Mouse (Mus musculus): ENCODE data around the gene Treh. TPM values are rescaled to one million over a fixed set of nuclear protein-coding genes. Genes with fewer than 3 reads are reported as not detected.
A peak's percentile ranks its signal among the peaks of the same experiment; 100 is the strongest.

Treh gene
- polyA plus RNA-seq, 1 experiment from 2014 or later = not detected

DNA sequence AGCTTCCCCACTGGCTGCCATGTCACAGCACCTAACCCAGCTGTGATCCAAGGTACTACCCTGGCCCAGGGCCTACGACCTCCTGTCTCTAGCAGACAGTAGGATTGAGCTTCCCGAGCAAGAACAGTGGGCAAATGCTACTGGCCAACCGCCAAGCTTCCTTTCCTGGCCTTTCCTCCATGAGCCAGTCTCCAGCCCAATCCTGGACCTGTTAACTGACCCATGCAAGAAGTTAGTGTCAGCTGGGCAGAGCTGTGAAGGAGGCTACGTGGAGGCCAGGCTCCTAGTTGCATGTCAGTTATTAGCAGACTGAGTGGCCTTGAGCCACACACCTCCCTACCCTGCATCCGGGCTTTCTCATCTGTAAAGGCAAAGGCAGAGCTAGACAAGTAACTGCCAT, 26.7 kb downstream of the Treh start:
- Histone ChIP-seq H3K9ac (replicated peaks; ENCODE audit: low read depth, low read length) (no peak overlapping the region), H3K4me2 (replicated peaks; ENCODE audit: low read depth, low read length) (no peak overlapping the region), H3K4me1 (ENCODE audit: control insufficient read depth, insufficient read depth, low read length) (no peaks in the 10 kb centered on the region), H3K4me3 (ENCODE audit: low read depth, low read length) (no peak overlapping the region), H3K9me3 (ENCODE audit: control insufficient read depth, low read depth, low read length) (no peaks in the 10 kb centered on the region), H3K36me3 (ENCODE audit: control insufficient read depth, insufficient read depth, low read length) (peaks cover 44% of the 10 kb centered on the region), H3K27ac (ENCODE audit: low read length) (no peak overlapping the region), H3K27me3 (ENCODE audit: control insufficient read depth, insufficient read depth, low read length) (no peaks in the 10 kb centered on the region)
- WGBS = 82% methylated on average over 5 of the region's 5 CpGs
- ATAC-seq (ENCODE audit: insufficient number of reproducible peaks, insufficient read depth, low FRiP score, low read depth) = no peak

DNA sequence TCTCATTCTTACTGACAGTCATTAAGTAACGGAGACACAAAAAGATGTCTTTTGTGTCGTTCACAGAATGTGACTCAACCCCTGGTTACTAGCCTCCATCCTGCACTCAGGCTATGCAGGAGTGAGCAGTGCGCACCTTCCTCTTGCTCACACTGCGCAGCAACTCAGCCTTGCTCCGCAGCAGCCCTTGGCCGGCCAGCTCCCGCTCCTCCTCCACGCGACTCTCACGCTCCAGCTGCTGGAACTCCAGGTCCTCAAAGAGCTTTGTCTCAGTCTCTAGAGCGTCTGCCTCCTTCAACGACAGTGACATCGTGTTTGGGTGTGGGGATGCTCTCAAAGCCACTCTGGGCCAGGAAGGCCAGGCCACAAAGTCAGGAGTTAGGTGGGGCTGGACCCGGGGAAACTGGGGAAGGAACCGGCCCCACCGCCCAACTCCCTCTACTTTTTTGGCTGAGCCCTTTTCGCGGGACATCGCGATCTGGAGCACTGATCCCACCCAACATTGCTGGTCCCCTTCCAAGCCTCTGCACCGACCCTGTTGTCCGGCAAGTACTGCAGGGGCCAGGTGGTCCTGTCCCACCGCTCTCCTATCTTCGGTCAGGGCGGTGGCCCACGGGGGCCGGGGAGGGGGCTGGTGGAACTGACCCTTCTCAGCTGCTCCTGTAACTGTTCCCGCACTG, 34.9 kb downstream of the Treh start:
- peak overlapping the region; percentile 27 for H3K4me3 ChIP-seq (ENCODE audit: low read depth, low read length)
- whole genome bisulfite sequencing = 19% methylated on average over 28 of the region's 28 CpGs
- H3K27ac ChIP-seq (ENCODE audit: low read length) = peak overlapping the region; percentile 61; the same call in 1 of the 2 replicates
- H3K36me3 ChIP-seq (ENCODE audit: control insufficient read depth, insufficient read depth, low read length) = peaks cover 28% of the 10 kb centered on the region
- no peaks in the 10 kb centered on the region for H3K27me3 ChIP-seq (ENCODE audit: control insufficient read depth, insufficient read depth, low read length)
- H3K4me2 ChIP-seq (replicated peaks; ENCODE audit: low read depth, low read length) = peak overlapping the region; percentile 58
- H3K9me3 ChIP-seq (ENCODE audit: control insufficient read depth, low read depth, low read length) = no peaks in the 10 kb centered on the region
- H3K9ac ChIP-seq (replicated peaks; ENCODE audit: low read depth, low read length) = peak overlapping the region; percentile 33
- peaks cover 5% of the 10 kb centered on the region; the same call in 1 of the 2 replicates for H3K4me1 ChIP-seq (ENCODE audit: control insufficient read depth, insufficient read depth, low read length)
- ATAC-seq (ENCODE audit: insufficient number of reproducible peaks, insufficient read depth, low FRiP score, low read depth) = no peak

DNA sequence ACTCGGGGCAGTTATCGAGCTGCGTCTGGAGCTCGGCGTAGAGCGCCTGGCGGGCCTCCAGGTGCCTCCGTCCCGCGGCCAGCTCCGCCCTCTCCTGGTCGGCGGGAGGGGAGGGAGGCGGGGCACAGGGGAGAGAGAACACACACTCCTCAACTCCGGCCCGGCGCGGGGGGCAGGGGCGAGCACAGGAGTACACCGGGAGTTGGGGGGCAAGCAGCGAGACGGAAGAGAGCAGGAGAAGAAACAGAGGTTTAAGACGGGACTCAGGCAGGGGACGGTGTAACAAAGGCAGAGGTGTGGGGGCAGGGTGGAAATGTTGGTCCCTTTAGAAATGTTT, 35.4 kb downstream of the Treh start:
- Histone ChIP-seq H3K4me1 (ENCODE audit: control insufficient read depth, insufficient read depth, low read length) (peaks cover 7% of the 10 kb centered on the region; the same call in 1 of the 2 replicates), H3K4me3 (ENCODE audit: low read depth, low read length) (peak overlapping the region; percentile 27), H3K9me3 (ENCODE audit: control insufficient read depth, low read depth, low read length) (no peaks in the 10 kb centered on the region), H3K4me2 (replicated peaks; ENCODE audit: low read depth, low read length) (peak overlapping the region; percentile 58), H3K27me3 (ENCODE audit: control insufficient read depth, insufficient read depth, low read length) (no peaks in the 10 kb centered on the region), H3K27ac (ENCODE audit: low read length) (peak overlapping the region; percentile 61; the same call in 1 of the 2 replicates), H3K36me3 (ENCODE audit: control insufficient read depth, insufficient read depth, low read length) (peaks cover 30% of the 10 kb centered on the region), H3K9ac (replicated peaks; ENCODE audit: low read depth, low read length) (peak overlapping the region; percentile 33)
- ATAC-seq (ENCODE audit: insufficient number of reproducible peaks, insufficient read depth, low FRiP score, low read depth) = peak; percentile 79
- WGBS = 2% methylated on average over 23 of the region's 24 CpGs

DNA sequence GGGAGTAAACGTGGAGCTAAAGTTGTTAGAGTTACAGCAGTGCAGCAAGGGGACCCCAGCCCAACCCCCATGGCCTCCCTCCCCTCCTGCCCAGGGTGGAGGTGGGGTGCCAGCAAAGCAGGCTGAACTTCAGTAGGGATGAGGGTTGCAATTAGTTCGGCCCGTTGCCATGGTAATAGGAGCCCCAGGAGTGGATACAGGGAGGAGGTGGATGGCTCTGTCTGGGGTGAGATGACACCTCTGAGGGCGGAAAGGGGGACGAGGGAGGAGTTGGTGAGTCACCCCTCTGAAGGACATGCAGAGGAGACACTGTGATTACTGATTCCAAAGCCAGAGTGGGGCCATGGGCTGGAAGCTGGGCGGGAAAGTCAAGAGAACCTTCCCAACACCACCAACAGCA, 35.9 kb downstream of the Treh start:
- H3K4me2 ChIP-seq (replicated peaks; ENCODE audit: low read depth, low read length) = peak overlapping the region; percentile 58
- peak overlapping the region; percentile 33; the same call in 1 of the 2 replicates for H3K9ac ChIP-seq (replicated peaks; ENCODE audit: low read depth, low read length)
- H3K36me3 ChIP-seq (ENCODE audit: control insufficient read depth, insufficient read depth, low read length) = peaks cover 30% of the 10 kb centered on the region
- H3K27me3 ChIP-seq (ENCODE audit: control insufficient read depth, insufficient read depth, low read length) = no peaks in the 10 kb centered on the region
- no peak; the same call in 1 of the 2 replicates for ATAC-seq (ENCODE audit: insufficient number of reproducible peaks, insufficient read depth, low FRiP score, low read depth)
- peak overlapping the region; percentile 27 for H3K4me3 ChIP-seq (ENCODE audit: low read depth, low read length)
- WGBS = 28% methylated on average over 6 of the region's 6 CpGs
- no peaks in the 10 kb centered on the region for H3K9me3 ChIP-seq (ENCODE audit: control insufficient read depth, low read depth, low read length)
- H3K27ac ChIP-seq (ENCODE audit: low read length) = peak overlapping the region; percentile 36; the same call in 1 of the 2 replicates
- H3K4me1 ChIP-seq (ENCODE audit: control insufficient read depth, insufficient read depth, low read length) = peaks cover 10% of the 10 kb centered on the region; the same call in 1 of the 2 replicates

DNA sequence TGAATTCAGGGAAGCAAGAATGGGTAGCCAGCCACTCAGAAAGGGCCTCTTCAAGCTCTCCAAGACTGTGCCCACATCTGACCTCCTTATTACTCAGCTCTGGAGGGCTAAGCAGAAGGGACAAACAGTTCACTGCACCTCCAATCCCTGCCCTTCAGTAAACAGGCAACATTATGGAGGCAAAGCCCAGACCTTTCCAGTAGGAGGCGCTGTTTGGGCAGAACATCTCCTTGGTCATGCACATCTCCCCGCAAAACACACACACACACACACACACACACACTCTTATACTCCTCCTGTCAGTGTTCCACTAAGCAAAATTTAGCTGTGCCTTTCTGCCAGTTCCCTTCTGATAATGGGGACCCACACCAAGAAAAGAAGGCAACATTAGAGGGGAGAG, 36.6 kb downstream of the Treh start:
- Histone ChIP-seq H3K9ac (replicated peaks; ENCODE audit: low read depth, low read length) (no peak overlapping the region), H3K9me3 (ENCODE audit: control insufficient read depth, low read depth, low read length) (no peaks in the 10 kb centered on the region), H3K4me3 (ENCODE audit: low read depth, low read length) (no peak overlapping the region), H3K4me1 (ENCODE audit: control insufficient read depth, insufficient read depth, low read length) (peaks cover 10% of the 10 kb centered on the region; the same call in 1 of the 2 replicates), H3K36me3 (ENCODE audit: control insufficient read depth, insufficient read depth, low read length) (peaks cover 31% of the 10 kb centered on the region), H3K27me3 (ENCODE audit: control insufficient read depth, insufficient read depth, low read length) (no peaks in the 10 kb centered on the region), H3K4me2 (replicated peaks; ENCODE audit: low read depth, low read length) (0 out of 2 replicates have a peak overlapping the region, but pooled peaks have one; percentile 58), H3K27ac (ENCODE audit: low read length) (no peak overlapping the region)
- 43% methylated on average over 2 of the region's 2 CpGs for WGBS
- no peak for ATAC-seq (ENCODE audit: insufficient number of reproducible peaks, insufficient read depth, low FRiP score, low read depth)

DNA sequence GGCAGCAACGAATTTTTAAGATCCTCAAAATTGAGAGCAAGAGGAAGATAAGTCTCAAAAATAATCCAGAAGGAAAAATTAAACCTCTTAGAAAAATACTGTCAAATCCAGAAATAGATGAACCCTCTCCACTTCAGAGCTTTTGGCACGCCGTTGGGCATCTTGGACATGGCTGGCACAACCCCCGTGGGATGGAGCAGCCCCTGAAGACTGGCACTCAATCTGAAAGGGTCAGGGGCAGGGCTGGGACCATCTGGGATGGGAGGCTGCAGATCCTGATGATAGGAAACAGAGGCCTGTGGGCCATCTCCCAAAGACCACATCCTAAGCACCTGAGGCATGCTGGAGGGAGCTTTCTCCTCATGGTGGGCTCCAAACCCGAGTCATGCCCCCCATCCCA, 37.2 kb downstream of the Treh start:
- Histone ChIP-seq H3K4me3 (ENCODE audit: low read depth, low read length) (no peak overlapping the region), H3K9ac (replicated peaks; ENCODE audit: low read depth, low read length) (no peak overlapping the region), H3K27ac (ENCODE audit: low read length) (no peak overlapping the region), H3K36me3 (ENCODE audit: control insufficient read depth, insufficient read depth, low read length) (peaks cover 31% of the 10 kb centered on the region), H3K27me3 (ENCODE audit: control insufficient read depth, insufficient read depth, low read length) (no peaks in the 10 kb centered on the region), H3K4me2 (replicated peaks; ENCODE audit: low read depth, low read length) (no peak overlapping the region), H3K9me3 (ENCODE audit: control insufficient read depth, low read depth, low read length) (no peaks in the 10 kb centered on the region), H3K4me1 (ENCODE audit: control insufficient read depth, insufficient read depth, low read length) (peaks cover 10% of the 10 kb centered on the region; the same call in 1 of the 2 replicates)
- 76% methylated on average over 5 of the region's 5 CpGs for WGBS
- ATAC-seq (ENCODE audit: insufficient number of reproducible peaks, insufficient read depth, low FRiP score, low read depth) = no peak

DNA sequence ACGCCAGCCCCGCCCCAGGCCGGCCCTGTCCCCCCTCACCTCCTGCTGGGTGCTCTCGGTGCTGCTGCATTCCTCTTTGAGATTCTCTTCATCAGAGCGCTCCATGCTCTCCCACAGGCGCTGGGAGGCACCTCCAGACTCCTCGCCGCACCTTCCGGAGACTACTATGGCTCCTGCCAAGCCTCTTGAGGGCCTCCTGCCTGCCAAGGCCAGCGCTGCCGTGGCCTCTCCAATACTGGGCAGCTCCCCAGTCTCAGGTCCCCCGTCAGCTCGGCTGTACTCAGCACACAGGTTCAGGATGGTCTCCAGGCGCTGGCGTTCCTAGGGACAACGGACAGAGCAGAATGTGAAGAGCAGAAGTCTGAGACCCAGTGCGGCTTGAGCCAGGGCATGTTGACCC, 38.6 kb downstream of the Treh start:
- ATAC-seq (ENCODE audit: insufficient number of reproducible peaks, insufficient read depth, low FRiP score, low read depth) = no peak
- Histone ChIP-seq H3K9ac (replicated peaks; ENCODE audit: low read depth, low read length) (no peak overlapping the region), H3K4me3 (ENCODE audit: low read depth, low read length) (no peak overlapping the region), H3K27ac (ENCODE audit: low read length) (no peak overlapping the region), H3K4me2 (replicated peaks; ENCODE audit: low read depth, low read length) (no peak overlapping the region), H3K27me3 (ENCODE audit: control insufficient read depth, insufficient read depth, low read length) (no peaks in the 10 kb centered on the region), H3K36me3 (ENCODE audit: control insufficient read depth, insufficient read depth, low read length) (peaks cover 35% of the 10 kb centered on the region), H3K9me3 (ENCODE audit: control insufficient read depth, low read depth, low read length) (no peaks in the 10 kb centered on the region), H3K4me1 (ENCODE audit: control insufficient read depth, insufficient read depth, low read length) (peaks cover 10% of the 10 kb centered on the region; the same call in 1 of the 2 replicates)
- WGBS = 66% methylated on average over 17 of the region's 17 CpGs

DNA sequence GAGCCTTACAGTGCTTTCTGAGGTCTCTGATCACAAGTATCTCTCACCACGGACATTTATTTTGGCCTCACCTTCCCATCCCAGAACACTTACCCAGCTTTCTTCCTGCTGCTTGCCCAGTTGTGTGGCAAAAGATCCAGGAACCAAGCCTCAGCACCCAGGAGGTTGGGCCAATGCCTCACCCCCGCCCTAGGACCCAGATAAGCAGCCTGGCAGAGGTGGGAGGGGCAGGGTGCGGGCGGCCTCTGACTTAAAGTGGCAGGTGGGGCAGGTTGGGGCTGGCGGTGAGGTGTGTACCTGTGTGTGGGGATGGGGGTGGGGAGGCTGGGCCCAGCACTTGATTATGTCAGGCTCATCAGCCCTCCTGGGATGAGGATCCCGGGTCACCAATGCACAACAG, 40.0 kb downstream of the Treh start:
- ATAC-seq (ENCODE audit: insufficient number of reproducible peaks, insufficient read depth, low FRiP score, low read depth) = peak; percentile 42; the same call in 1 of the 2 replicates
- 70% methylated on average over 6 of the region's 6 CpGs for WGBS
- H3K36me3 ChIP-seq (ENCODE audit: control insufficient read depth, insufficient read depth, low read length) = peaks cover 29% of the 10 kb centered on the region

More for the DNA sequence above, 40.0 kb downstream of the Treh start:
- H3K4me2 ChIP-seq (replicated peaks; ENCODE audit: low read depth, low read length) = no peak overlapping the region
- H3K4me3 ChIP-seq (ENCODE audit: low read depth, low read length) = no peak overlapping the region
- H3K9ac ChIP-seq (replicated peaks; ENCODE audit: low read depth, low read length) = no peak overlapping the region
- H3K27me3 ChIP-seq (ENCODE audit: control insufficient read depth, insufficient read depth, low read length) = no peaks in the 10 kb centered on the region
- no peaks in the 10 kb centered on the region for H3K9me3 ChIP-seq (ENCODE audit: control insufficient read depth, low read depth, low read length)
- no peak overlapping the region for H3K27ac ChIP-seq (ENCODE audit: low read length)
- H3K4me1 ChIP-seq (ENCODE audit: control insufficient read depth, insufficient read depth, low read length) = peaks cover 10% of the 10 kb centered on the region; the same call in 1 of the 2 replicates
